Mouse (Mus musculus): ENCODE measurements around the gene Adk.

Gene Adk

DNA sequence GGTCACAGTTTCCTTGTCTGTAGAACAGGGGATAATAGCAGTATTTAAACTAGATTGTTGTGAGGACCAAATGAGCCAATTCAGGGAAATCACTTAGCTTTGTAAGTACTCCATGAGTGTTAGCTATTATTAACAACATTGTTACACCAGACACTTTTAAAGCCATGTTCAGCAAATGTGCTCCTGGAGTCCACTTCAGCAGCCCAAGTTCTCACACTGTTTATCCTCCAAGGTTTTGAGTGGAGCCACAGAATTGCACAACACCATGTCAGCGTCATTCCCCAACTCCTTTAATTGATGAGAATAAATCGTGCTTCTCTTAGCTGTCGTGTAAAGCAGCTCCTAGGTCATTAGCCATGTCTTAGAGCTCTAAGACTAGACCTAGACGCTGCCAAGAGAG is 437.8 kb downstream of the Adk start:
- no peak for DNase-seq
